Mouse (Mus musculus) olfactory bulb, adult 2 months (tissue): ENCODE measurements around the gene Pgm5. TPM values are rescaled to one million over a fixed set of nuclear protein-coding genes. Genes with fewer than 3 reads are reported as not detected.

ENCODE experiments used
- H3K27ac ChIP-seq: fragments of 200-500 bp; 2 replicates; pipeline ENCODE4 v1.5.1; 2012; ENCODE audit warnings: low read depth, low read length; ENCODE audit not compliant: insufficient read depth
- H3K4me1 ChIP-seq: fragments of 200-500 bp; 2 replicates; pipeline ENCODE4 v1.6.1; 2012; ENCODE audit warnings: low read length; ENCODE audit not compliant: control insufficient read depth, insufficient read depth
- H3K4me3 ChIP-seq: fragments of 200-500 bp; 2 replicates; pipeline ENCODE4 v1.5.1; 2012; ENCODE audit warnings: mild to moderate bottlenecking, low read depth, low read length, moderate library complexity; ENCODE audit not compliant: insufficient read depth
- CTCF ChIP-seq: fragments of 200-500 bp; IDR thresholded peaks from 2 replicates; pipeline ENCODE4 v1.5.1; 2012; ENCODE audit warnings: low read depth, mild to moderate bottlenecking, low read length, moderate library complexity; ENCODE audit not compliant: insufficient read depth
- POLR2A ChIP-seq: fragments of 200-500 bp; IDR thresholded peaks from 2 replicates; pipeline ENCODE4 v1.6.1; 2012; ENCODE audit warnings: mild to moderate bottlenecking, low read depth, low read length, moderate library complexity; ENCODE audit not compliant: insufficient read depth
- WGBS: fragments of 180-500 bp; shearing (Covaris S2); methylation state at CpG from one replicate; pipeline ENCODE4 v1.1.7; 2018; 5-methylcytosine and 5-hydroxymethylcytosine counted together
- polyA plus RNA-seq: library from polyadenylated mRNA; stranded (reverse); fragments of >200 nt; gene quantifications from 2 replicates; pipeline ENCODE4 v1.2.4, GENCODE M21; 2012; ENCODE audit warnings: low replicate concordance; ENCODE audit not compliant: missing spikeins, insufficient read depth, insufficient read length

The Pgm5 gene
- polyA plus RNA-seq, 1 experiment: not detected

GRCm38 (mm10) chr19:24689531-24689930, 172.1 kb downstream of the Pgm5 start:
- 94% methylated on average over 4 of the region's 4 CpGs for WGBS
- H3K27ac ChIP-seq: no peak overlapping the region
- H3K4me3 ChIP-seq: no peak overlapping the region
- TF ChIP-seq POLR2A (no peak), CTCF (no peak)
- H3K4me1 ChIP-seq: no peaks in the 10 kb centered on the region

DNA sequence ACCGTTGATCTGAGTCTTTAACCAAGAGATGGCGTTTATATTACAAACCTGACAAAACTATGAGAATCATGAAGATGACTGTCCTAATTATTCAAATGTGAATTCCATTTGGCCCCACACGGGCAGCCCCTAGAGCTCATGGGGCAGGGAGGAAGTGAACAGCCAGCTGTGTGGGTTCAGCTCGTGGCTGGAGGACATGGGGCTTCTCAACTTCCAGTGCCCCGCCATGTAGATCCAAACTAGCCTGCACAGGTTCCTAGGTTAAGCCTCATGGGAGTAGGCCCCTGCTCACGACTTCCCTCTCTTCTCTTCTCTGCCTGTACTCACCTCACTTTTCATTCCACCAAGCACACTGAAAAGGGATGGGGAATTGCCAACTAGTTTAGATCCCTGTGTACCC, 173.3 kb downstream of the Pgm5 start:
- no peaks in the 10 kb centered on the region for H3K4me1 ChIP-seq
- 88% methylated on average over 6 of the region's 6 CpGs for WGBS
- TF ChIP-seq POLR2A (no peak), CTCF (no peak)

GRCm38 (mm10) chr19:24686411-24686810, 175.2 kb downstream of the Pgm5 start:
- Histone ChIP-seq H3K4me1 (no peaks in the 10 kb centered on the region), H3K4me3 (no peak overlapping the region), H3K27ac (no peak overlapping the region)
- TF ChIP-seq POLR2A: no peak
- TF ChIP-seq CTCF: no peak
- 86% methylated on average over 10 of the region's 10 CpGs for WGBS

More for the DNA sequence above, 173.3 kb downstream of the Pgm5 start:
- Histone ChIP-seq H3K27ac (no peak overlapping the region), H3K4me3 (no peak overlapping the region)

DNA sequence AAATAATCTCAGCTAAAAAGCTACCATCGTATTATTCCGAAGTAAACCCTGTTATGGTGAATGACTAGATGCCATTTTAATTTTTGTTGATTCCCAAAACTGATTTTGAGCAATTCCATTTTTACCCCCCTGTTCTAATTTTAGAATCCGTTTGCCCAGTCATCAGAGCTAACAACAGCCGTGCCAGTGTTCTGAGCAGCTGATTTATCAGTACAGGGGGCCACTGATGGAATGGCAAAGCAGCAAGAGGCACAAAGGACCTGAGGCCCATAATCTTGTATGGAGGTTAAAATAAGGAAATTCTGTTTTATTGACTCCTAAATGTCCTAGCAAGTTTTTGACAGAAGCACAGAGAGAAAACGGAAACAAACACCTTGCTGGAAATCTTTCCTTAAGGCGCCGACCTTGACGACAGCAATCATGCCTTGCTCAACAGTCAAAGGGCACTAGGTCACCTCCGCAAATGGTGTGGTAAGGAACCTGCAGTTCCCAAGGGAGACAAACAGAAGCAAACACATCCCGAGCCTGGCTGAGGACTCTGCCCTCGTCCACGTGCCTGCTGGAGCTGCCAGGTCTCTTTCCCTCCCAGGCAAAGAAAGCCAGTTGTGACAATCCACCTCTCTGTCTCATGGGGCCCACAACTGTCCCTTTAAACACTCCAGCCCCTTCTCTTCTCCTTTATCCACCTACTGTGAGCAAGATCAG, 178.5 kb downstream of the Pgm5 start:
- WGBS: 82% methylated on average over 12 of the region's 12 CpGs
- H3K4me3 ChIP-seq: no peak overlapping the region
- no peak for TF ChIP-seq POLR2A
- no peak for TF ChIP-seq CTCF
- H3K4me1 ChIP-seq: no peaks in the 10 kb centered on the region
- H3K27ac ChIP-seq: no peak overlapping the region

DNA sequence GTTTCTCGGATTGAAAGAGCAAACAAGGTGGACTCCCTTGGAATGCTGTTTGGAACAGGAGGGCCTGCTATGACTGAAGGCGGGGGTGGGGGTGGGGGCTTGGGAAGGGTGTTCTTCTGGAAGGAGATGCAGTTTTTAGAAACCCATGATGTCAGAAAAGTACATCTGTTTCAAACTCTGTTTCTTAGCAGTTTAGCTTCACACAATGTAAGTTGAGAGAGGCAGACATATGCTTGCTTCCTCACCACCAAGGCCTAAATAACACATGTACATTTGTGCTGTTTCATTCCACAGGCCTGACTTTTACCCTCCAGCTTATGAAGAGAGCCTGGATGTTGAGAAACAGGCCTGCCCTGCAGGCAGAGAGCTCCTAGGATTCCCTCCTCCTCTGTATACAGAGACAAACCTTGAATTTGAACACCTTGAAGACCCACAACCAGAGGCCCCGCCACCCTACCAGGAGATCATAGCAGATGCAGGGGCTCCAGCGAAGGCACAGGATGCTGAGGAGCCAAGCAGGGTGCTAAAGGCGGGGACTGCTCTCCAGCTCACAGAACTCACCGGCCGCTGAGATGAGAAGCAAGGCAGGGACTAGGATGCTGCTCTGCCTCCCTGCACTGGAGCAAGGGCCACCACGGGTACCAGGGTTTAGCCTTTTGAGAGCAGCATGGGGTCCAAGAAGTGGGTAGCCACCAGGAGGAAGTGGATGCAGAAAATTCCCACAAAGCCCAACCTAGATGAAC, 184.2 kb downstream of the Pgm5 start:
- Histone ChIP-seq H3K27ac (no peak overlapping the region), H3K4me1 (peaks cover 6% of the 10 kb centered on the region), H3K4me3 (no peak overlapping the region)
- WGBS: 72% methylated on average over 8 of the region's 8 CpGs
- TF ChIP-seq POLR2A (no peak), CTCF (no peak)

GRCm38 (mm10) chr19:24676429-24676828, 185.2 kb downstream of the Pgm5 start:
- no peak overlapping the region for H3K4me3 ChIP-seq
- no peak overlapping the region for H3K27ac ChIP-seq
- WGBS: 86% methylated on average over 7 of the region's 7 CpGs
- no peak for TF ChIP-seq POLR2A
- TF ChIP-seq CTCF: no peak
- peaks cover 6% of the 10 kb centered on the region for H3K4me1 ChIP-seq

- no peak within 1 kb of the TSS for H3K27ac ChIP-seq
- H3K4me1 ChIP-seq: peaks cover 6% of the 10 kb centered on the region
- no peak within 1 kb of the TSS for H3K4me3 ChIP-seq
- WGBS: 52% methylated on average over 4 of the region's 4 CpGs
- no peak for TF ChIP-seq CTCF
- no peak for TF ChIP-seq POLR2A
Measured at GRCm38 (mm10) chr19:24673762-24674161, 187.9 kb downstream of the Pgm5 start, which contains the start of gene Tmem252. Gene Tmem252 (plus strand): TSS chr19:24674008.

DNA sequence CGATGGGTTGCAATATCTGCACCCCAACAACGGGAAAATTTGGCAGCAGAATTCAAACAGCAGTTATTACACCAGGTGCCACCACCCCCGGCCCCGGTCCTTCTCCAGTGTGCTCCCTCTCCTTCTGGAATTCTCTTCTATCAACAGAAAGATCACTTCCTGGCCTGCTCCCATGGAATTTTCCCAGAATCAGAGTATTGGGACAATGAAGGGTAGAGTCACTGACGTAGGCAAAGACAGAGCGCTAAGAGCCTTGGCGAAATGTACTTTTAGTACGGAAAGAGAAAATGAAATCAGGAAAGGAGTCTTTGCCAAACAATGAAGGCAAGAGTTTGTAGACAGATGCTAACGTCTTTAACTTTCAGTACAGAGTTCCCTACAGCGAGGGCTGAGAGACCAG, 188.3 kb downstream of the Pgm5 start:
- peaks cover 6% of the 10 kb centered on the region for H3K4me1 ChIP-seq
- WGBS: 88% methylated on average over 10 of the region's 10 CpGs
- H3K27ac ChIP-seq: no peak overlapping the region
- TF ChIP-seq POLR2A (no peak), CTCF (no peak)
- no peak overlapping the region for H3K4me3 ChIP-seq

GRCm38 (mm10) chr19:24672366-24672960, 189.2 kb downstream of the Pgm5 start:
- Histone ChIP-seq H3K4me1 (peaks cover under 1% of the 10 kb centered on the region; the same call in 1 of the 2 replicates), H3K4me3 (no peak overlapping the region), H3K27ac (no peak overlapping the region)
- TF ChIP-seq POLR2A: no peak
- no peak for TF ChIP-seq CTCF
- 76% methylated on average over 10 of the region's 10 CpGs for WGBS
